Mouse (Mus musculus) stomach, embryonic 14.5 days (tissue): ENCODE measurements around the gene Klhl18. TPM values are rescaled to one million over a fixed set of nuclear protein-coding genes. Genes with fewer than 3 reads are reported as not detected.

ENCODE experiments used
- ATAC-seq: fragments of 200-750 bp; cut with Nextera tagmentation; 2 replicates; pipeline ENCODE4 v1.8.0; 2017; ENCODE audit warnings: low read depth, moderate TSS enrichment; ENCODE audit not compliant: insufficient number of reproducible peaks, insufficient read depth, low FRiP score
- H3K27ac ChIP-seq: fragments of 300-500 bp; sonication (generic); 2 replicates; pipeline ENCODE4 v1.5.1; 2014; ENCODE audit warnings: mild to moderate bottlenecking, low read length, moderate library complexity, mixed read lengths
- H3K27me3 ChIP-seq: fragments of 300-500 bp; sonication (generic); 2 replicates; pipeline ENCODE4 v1.6.1; 2014; ENCODE audit warnings: low read length, control low read depth, mixed read lengths; ENCODE audit not compliant: control insufficient read depth, insufficient read depth
- H3K36me3 ChIP-seq: fragments of 300-500 bp; sonication (generic); 2 replicates; pipeline ENCODE4 v1.6.1; 2014; ENCODE audit warnings: mild to moderate bottlenecking, control low read depth, low read length, moderate library complexity, mixed read lengths; ENCODE audit not compliant: control insufficient read depth, insufficient read depth
- H3K4me1 ChIP-seq: fragments of 300-500 bp; sonication (generic); 2 replicates; pipeline ENCODE4 v1.6.1; 2014; ENCODE audit warnings: low read length, control low read depth, mixed read lengths; ENCODE audit not compliant: control insufficient read depth, insufficient read depth
- H3K4me2 ChIP-seq: fragments of 300-500 bp; sonication (generic); replicated peaks from 2 replicates; pipeline ENCODE4 v1.6.1; 2014; ENCODE audit warnings: low read depth, low read length, control low read depth
- H3K4me3 ChIP-seq: fragments of 300-500 bp; sonication (generic); 2 replicates; pipeline ENCODE4 v1.5.1; 2014; ENCODE audit warnings: low read depth, low read length, control low read depth
- H3K9ac ChIP-seq: fragments of 300-500 bp; sonication (generic); replicated peaks from 2 replicates; pipeline ENCODE4 v1.6.1; 2014; ENCODE audit warnings: low read depth, mild to moderate bottlenecking, control low read depth, low read length, moderate library complexity, mixed read lengths
- H3K9me3 ChIP-seq: fragments of 300-500 bp; sonication (generic); 2 replicates; pipeline ENCODE4 v1.6.1; 2016; ENCODE audit warnings: low read depth, low read length, control low read depth; ENCODE audit not compliant: control insufficient read depth
- WGBS: fragments of 180-500 bp; shearing (Covaris S2); extraction: QIAGEN DNeasy Blood & Tissue Kit; methylation state at CpG from one replicate; pipeline ENCODE4 v1.1.7; 2014; 5-methylcytosine and 5-hydroxymethylcytosine counted together
- polyA plus RNA-seq: library from polyadenylated mRNA; unstranded; fragments of >200 nt; fragmentation: Nextera tagmentation; extraction: Ambion mirVana; gene quantifications from 2 replicates; pipeline ENCODE4 v1.2.1, GENCODE M21; 2014

Gene Klhl18
- polyA plus RNA-seq: 10.7 and 10.9 TPM in 2 replicates

DNA sequence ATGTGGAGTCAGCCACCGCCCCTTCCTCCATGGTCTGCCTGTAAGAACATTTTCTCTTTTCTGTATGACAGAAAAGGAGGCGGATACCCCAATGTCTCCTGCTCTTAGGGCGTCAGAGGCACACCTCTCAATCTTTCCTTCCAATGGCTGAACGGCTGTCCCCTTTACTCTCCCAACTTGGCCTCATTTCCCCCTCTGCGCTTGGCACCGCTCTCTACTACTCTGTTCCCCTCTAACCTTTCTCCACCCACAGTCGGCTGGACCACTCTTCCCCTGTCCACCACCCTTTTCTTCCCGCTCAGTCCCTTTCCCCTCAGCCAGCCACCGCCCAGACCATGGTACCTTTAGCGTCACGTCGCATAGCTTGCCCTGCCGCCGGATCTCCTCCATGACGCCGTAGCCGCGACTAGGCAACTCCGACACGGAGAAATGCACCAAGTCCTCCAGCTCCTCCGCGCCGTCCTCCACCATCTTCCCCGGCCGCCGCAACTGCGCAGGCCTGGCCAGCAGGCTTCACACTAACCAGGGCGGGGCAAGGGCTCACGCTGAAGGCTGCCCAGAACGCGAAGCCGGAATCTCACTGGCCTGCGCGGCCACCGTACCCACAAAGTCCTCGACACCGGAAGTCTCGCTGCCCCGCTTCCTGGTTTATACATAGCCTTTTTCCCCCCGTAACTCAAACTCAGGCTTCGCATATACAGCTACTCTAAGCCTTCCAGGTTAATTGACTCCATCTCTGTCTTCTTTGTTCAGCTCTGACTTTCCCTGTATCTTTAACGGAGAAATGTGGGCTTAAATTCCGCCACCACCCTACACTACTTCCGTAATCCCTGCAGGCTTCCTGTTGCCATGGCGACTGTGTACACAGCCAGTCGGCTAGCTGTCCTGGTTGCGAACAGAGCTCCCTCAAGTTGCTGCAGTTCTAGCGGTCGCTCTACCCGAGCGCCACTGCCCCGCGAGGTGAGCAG is at the start of gene Klhl18, which contains the start of gene Kif9:
Gene Klhl18, minus strand, starts transcription at position 571 of the 968 bp plus-strand sequence.
Gene Kif9, plus strand, starts transcription at position 835 of the 968 bp plus-strand sequence.
- H3K4me2 ChIP-seq: peak within 1 kb of the TSS; percentile 57
- under 1% methylated on average over 53 of the region's 53 CpGs for WGBS
- peak within 1 kb of the TSS; percentile 91 for H3K27ac ChIP-seq
- ATAC-seq: peak; percentile 97
- H3K36me3 ChIP-seq: no peaks in the 10 kb centered on the region
- peak within 1 kb of the TSS; percentile 65 for H3K9ac ChIP-seq
- peaks cover 10% of the 10 kb centered on the region; the same call in 1 of the 2 replicates for H3K4me1 ChIP-seq
- peak within 1 kb of the TSS; percentile 73 for H3K4me3 ChIP-seq
- H3K27me3 ChIP-seq: no peaks in the 10 kb centered on the region
- no peaks in the 10 kb centered on the region for H3K9me3 ChIP-seq

DNA sequence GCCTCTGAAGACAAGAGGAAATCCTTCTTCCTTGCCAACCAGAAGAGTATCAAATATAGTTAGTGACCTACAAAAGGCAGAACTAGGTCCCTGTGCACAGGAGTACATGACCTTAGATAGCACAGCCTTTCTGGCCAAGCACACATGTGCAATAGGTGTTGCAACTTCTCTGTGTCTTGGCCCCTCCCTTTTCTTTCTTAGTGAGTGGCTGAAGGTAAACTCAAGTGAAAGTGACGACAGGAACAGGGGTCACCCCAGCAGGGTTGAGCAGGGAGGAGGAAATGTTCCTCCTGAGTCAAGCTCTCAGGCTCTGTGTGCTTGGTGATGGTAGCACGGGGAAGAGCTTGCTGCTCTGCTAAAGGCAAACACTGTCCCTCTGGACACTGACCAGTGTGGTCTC is 49.2 kb upstream of the Klhl18 start:
- no peak overlapping the region for H3K4me3 ChIP-seq
- no peaks in the 10 kb centered on the region for H3K27me3 ChIP-seq
- H3K36me3 ChIP-seq: no peaks in the 10 kb centered on the region
- no peaks in the 10 kb centered on the region for H3K4me1 ChIP-seq
- peak; percentile 58; the same call in 1 of the 2 replicates for ATAC-seq
- H3K9me3 ChIP-seq: no peaks in the 10 kb centered on the region
- H3K9ac ChIP-seq: no peak overlapping the region
- H3K4me2 ChIP-seq: no peak overlapping the region
- H3K27ac ChIP-seq: no peak overlapping the region
- 48% methylated on average over 2 of the region's 2 CpGs for WGBS

DNA sequence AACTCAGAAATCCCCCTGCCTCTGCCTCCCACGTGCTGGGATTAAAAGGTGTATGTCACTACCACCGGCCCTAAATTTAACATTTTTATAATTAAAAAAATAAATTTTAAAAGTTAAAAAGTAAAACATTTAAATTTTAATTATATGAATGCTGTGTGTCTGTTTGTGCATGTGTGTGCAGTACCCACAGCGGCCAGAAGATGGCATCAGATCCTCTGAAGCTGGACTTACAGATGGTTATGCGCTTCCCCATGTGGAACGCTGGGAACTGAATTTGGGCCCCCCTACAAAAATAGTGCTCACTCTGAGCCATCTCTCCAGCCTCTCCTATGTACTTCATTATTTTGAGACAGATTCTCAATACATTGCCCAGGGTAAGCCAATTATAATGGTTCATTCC is 14.4 kb upstream of the Klhl18 start:
- 61% methylated on average over 5 of the region's 5 CpGs for WGBS

DNA sequence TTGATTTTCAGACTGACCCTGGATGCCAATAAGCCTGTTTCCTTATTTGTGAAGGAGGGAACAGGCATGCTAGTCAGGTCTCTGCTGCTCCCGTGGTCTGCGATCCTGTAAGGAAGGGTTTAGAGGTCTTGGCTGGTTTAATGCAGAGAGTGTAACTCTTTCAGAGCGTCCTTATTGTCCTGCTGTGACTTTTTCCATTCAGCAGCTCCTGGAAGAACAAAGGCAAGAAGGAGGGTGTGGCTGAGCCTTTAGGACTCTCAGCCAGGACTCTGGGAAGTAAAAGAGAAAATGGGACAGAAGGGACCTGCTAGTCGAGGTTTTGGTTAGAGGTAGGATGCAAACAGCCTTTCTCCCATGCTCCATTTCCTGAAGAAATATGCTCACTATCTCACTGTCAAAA is 12.3 kb upstream of the Klhl18 start:
- 56% methylated on average over 4 of the region's 4 CpGs for WGBS
- H3K4me2 ChIP-seq: no peak overlapping the region
- no peaks in the 10 kb centered on the region for H3K9me3 ChIP-seq
- no peak overlapping the region for H3K9ac ChIP-seq
- H3K27me3 ChIP-seq: no peaks in the 10 kb centered on the region
- H3K4me1 ChIP-seq: no peaks in the 10 kb centered on the region
- H3K27ac ChIP-seq: no peak overlapping the region
- H3K4me3 ChIP-seq: no peak overlapping the region
- ATAC-seq: no peak
- H3K36me3 ChIP-seq: no peaks in the 10 kb centered on the region

More for the DNA sequence above, 14.4 kb upstream of the Klhl18 start:
- no peak for ATAC-seq
- Histone ChIP-seq H3K4me2 (no peak overlapping the region), H3K4me3 (no peak overlapping the region), H3K9ac (no peak overlapping the region), H3K27ac (no peak overlapping the region), H3K4me1 (no peaks in the 10 kb centered on the region), H3K27me3 (no peaks in the 10 kb centered on the region), H3K36me3 (no peaks in the 10 kb centered on the region), H3K9me3 (no peaks in the 10 kb centered on the region)

DNA sequence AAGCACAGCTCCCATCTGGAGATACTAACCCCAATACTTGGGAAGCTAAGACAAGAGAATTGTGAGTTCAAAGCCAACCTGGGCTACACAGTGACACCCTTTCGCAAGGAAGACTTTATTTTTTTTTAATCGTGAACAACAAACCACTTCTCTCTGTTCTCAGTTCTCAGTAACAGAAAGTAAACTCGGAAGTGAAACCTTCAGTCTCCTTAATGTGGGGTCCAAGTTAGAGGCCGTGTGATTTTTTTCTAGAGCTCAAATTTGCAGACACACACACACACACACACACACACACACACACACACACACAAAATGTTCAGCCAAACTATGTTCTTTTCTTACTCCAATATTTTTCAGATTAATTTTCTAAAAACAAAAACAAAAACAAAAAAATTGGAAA is 2.1 kb upstream of the Klhl18 start:
- no peaks in the 10 kb centered on the region for H3K36me3 ChIP-seq
- H3K4me2 ChIP-seq: no peak overlapping the region
- H3K27me3 ChIP-seq: no peaks in the 10 kb centered on the region
- ATAC-seq: no peak
- H3K27ac ChIP-seq: no peak overlapping the region
- H3K9ac ChIP-seq: no peak overlapping the region
- H3K4me3 ChIP-seq: no peak overlapping the region
- no peaks in the 10 kb centered on the region for H3K9me3 ChIP-seq
- 77% methylated on average over 4 of the region's 4 CpGs for WGBS
- peaks cover 10% of the 10 kb centered on the region; the same call in 1 of the 2 replicates for H3K4me1 ChIP-seq

DNA sequence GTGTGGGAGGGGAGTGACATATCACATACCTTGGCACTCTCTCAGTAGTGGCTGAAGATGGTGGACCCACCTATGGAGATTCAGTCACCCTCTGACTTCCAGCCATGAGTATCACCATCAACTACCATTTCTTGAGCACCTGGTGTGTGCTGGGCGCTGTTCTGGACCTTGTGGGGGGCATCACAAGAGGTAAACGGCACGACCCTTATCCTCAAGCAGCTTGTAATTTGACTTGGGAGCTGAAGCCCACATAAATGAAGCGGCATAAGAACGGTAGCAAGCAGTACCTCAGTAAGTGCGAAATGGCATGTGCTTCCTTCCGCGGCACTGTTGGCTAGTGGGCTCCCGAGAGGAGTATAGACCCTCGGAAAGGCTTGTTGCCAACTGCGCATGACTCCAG is 1.5 kb upstream of the Klhl18 start:
- peaks cover 10% of the 10 kb centered on the region; the same call in 1 of the 2 replicates for H3K4me1 ChIP-seq
- ATAC-seq: no peak
- H3K36me3 ChIP-seq: no peaks in the 10 kb centered on the region
- 53% methylated on average over 11 of the region's 11 CpGs for WGBS
- no peaks in the 10 kb centered on the region for H3K27me3 ChIP-seq
- H3K4me3 ChIP-seq: no peak overlapping the region
- no peaks in the 10 kb centered on the region for H3K9me3 ChIP-seq
- no peak overlapping the region for H3K9ac ChIP-seq
- H3K4me2 ChIP-seq: no peak overlapping the region
- H3K27ac ChIP-seq: no peak overlapping the region

DNA sequence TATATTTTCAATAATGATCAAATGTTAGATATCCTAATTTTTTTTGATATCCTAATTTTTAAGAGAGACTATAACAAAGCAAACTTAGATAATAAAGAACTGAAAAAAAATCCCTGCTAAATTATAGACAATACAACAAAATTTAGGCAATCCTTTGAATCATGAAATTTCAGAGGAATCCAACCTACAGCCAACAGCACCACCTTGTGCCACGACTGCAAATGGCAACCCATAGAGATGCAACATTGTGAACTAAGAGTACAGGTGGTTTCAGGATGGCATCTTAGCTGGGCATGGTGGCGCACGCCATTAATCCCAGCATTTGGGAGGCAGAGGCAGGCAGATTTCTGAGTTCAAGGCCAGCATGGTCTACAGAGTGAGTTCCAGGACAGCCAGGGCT is 10.3 kb downstream of the Klhl18 start:
- H3K9me3 ChIP-seq: no peaks in the 10 kb centered on the region
- no peaks in the 10 kb centered on the region for H3K36me3 ChIP-seq
- ATAC-seq: no peak
- H3K9ac ChIP-seq: no peak overlapping the region
- no peak overlapping the region for H3K4me3 ChIP-seq
- H3K4me1 ChIP-seq: no peaks in the 10 kb centered on the region
- H3K27ac ChIP-seq: no peak overlapping the region
- WGBS: 86% methylated on average over 3 of the region's 3 CpGs
- no peak overlapping the region for H3K4me2 ChIP-seq
- H3K27me3 ChIP-seq: no peaks in the 10 kb centered on the region

DNA sequence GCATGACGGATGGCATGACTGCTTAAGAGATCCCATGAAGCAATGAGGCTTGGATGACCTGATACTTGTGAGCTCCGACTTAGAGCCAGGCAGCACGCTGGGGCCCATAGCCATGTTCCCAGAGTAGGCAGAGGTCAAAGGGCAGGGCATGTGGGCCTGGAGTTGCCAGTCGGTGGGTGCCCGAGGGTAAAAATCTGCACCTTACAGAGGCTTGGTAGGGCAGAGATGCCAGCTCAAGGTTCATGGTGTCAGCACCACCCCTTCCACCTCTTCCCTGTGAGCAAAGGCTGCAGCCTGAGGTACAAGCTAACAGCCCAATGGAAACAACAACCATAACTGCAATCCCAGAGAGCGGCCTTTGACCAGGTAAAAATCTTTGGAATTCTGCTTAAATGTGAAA is 11.2 kb downstream of the Klhl18 start:
- H3K36me3 ChIP-seq: no peaks in the 10 kb centered on the region
- no peak overlapping the region for H3K4me2 ChIP-seq
- no peak overlapping the region for H3K4me3 ChIP-seq
- ATAC-seq: no peak
- no peaks in the 10 kb centered on the region for H3K9me3 ChIP-seq
- H3K27ac ChIP-seq: no peak overlapping the region
- no peaks in the 10 kb centered on the region for H3K27me3 ChIP-seq
- no peak overlapping the region for H3K9ac ChIP-seq
- H3K4me1 ChIP-seq: no peaks in the 10 kb centered on the region
- 94% methylated on average over 6 of the region's 6 CpGs for WGBS
